Mouse (Mus musculus): ENCODE measurements around the gene Dap3.

- TF ChIP-seq POLR2A (IDR thresholded peaks at IDR 0.05; ENCODE audit: borderline replicate concordance, control insufficient read depth, low read depth, low read length) (peak; percentile 93), CTCF (IDR thresholded peaks at IDR 0.05; ENCODE audit: control insufficient read depth, insufficient read depth, low read length) (no peak)
Measured at GRCm38 (mm10) chr3:88913511-88914383, 37.2 kb downstream of the Dap3 start, which contains the start of gene Msto1.
